ENCODE assay signal across 9 mouse cellular contexts in genomic region chr9:106470991-106471750, GRCm38 (mm10). TPM values are rescaled to one million over a fixed set of nuclear protein-coding genes. Genes with fewer than 3 reads are reported as not detected.
DNase-seq lines count a peak whose midpoint lies in the region; ATAC-seq and TF ChIP-seq lines count a peak whose summit lies in the region.
"Had no signal": no experiment of that assay in that cellular context is flagged by ENCODE, and none has a peak within 500 bp of the region (broad histone marks: within the 10 kb centered on the region; RNA-seq: fewer than 3 reads in every experiment).

No protein-coding gene starts in this region.

- no peak for ATAC-seq in forebrain, embryonic 15.5 days (replicated peaks)
- no peak for ATAC-seq in embryonic facial prominence, embryonic 15.5 days (ENCODE audit: insufficient number of reproducible peaks, low FRiP score, low TSS enrichment, low read depth)
- ATAC-seq in liver, embryonic 14.5 days (ENCODE audit: insufficient read depth): no peak
- ATAC-seq in inflammation-experienced regulatory T-cells, adult 6 months: no peak

- H3K9ac ChIP-seq in forebrain, embryonic 15.5 days (replicated peaks): no peak overlapping the region
- no peak overlapping the region for H3K9ac ChIP-seq in liver, adult 2 months (ENCODE audit: low read depth, low read length)
- H3K9ac ChIP-seq in embryonic facial prominence, embryonic 15.5 days: no peak overlapping the region
- H3K9ac ChIP-seq in liver, embryonic 14.5 days (replicated peaks): no peak overlapping the region
- H3K9ac ChIP-seq: limb, embryonic 12.5 days had no signal

- no peaks in the 10 kb centered on the region; the same call in 1 of the 2 replicates for H3K79me2 ChIP-seq in liver, adult 2 months (ENCODE audit: control insufficient read depth, insufficient read depth, low read length)

- H3K27me3 ChIP-seq in forebrain, embryonic 10.5 days (ENCODE audit: poor library complexity, severe bottlenecking): peaks cover 20% of the 10 kb centered on the region
- no peaks in the 10 kb centered on the region for H3K27me3 ChIP-seq in forebrain, embryonic 15.5 days
- no peaks in the 10 kb centered on the region for H3K27me3 ChIP-seq in liver, adult 2 months (ENCODE audit: control insufficient read depth, insufficient read depth, low read length)
- no peaks in the 10 kb centered on the region for H3K27me3 ChIP-seq in embryonic facial prominence, embryonic 15.5 days
- H3K27me3 ChIP-seq in liver, embryonic 14.5 days (ENCODE audit: control insufficient read depth, insufficient read depth, low read length): peaks cover under 1% of the 10 kb centered on the region

- no peaks in the 10 kb centered on the region for H3K9me3 ChIP-seq in forebrain, embryonic 10.5 days
- no peaks in the 10 kb centered on the region for H3K9me3 ChIP-seq in forebrain, embryonic 15.5 days
- H3K9me3 ChIP-seq in embryonic facial prominence, embryonic 15.5 days (replicated peaks): no peaks in the 10 kb centered on the region
- H3K9me3 ChIP-seq in liver, embryonic 14.5 days (ENCODE audit: control insufficient read depth, low read length): no peaks in the 10 kb centered on the region
- H3K9me3 ChIP-seq: limb, embryonic 12.5 days had no signal

- TF ChIP-seq CTCF in liver, adult 2 months (IDR thresholded peaks at IDR 0.05; ENCODE audit: low read depth, low read length): no peak
- TF ChIP-seq CTCF in liver, embryonic 14.5 days (IDR thresholded peaks at IDR 0.05; ENCODE audit: low read depth): no peak

- H3K4me3 ChIP-seq in forebrain, embryonic 10.5 days: peak overlapping the region; percentile 26; the same call in 1 of the 2 replicates
- H3K4me3 ChIP-seq in forebrain, embryonic 15.5 days: no peak overlapping the region
- H3K4me3 ChIP-seq in liver, adult 2 months (ENCODE audit: insufficient read depth, low read depth, low read length): no peak overlapping the region
- H3K4me3 ChIP-seq in embryonic facial prominence, embryonic 15.5 days (replicated peaks): no peak overlapping the region
- H3K4me3 ChIP-seq in liver, embryonic 14.5 days (ENCODE audit: insufficient read depth in 1 of 2, low read depth in 2 of 2, low read length in 2 of 2): no peak overlapping the region
- H3K4me3 ChIP-seq: limb, embryonic 12.5 days had no signal

- H3K4me2 ChIP-seq in forebrain, embryonic 15.5 days (replicated peaks): no peak overlapping the region
- peak overlapping the region; percentile 36 for H3K4me2 ChIP-seq in embryonic facial prominence, embryonic 15.5 days (replicated peaks)
- 0 out of 2 replicates have a peak overlapping the region, but pooled peaks have one; percentile 6 for H3K4me2 ChIP-seq in liver, embryonic 14.5 days (ENCODE audit: low read depth)
- H3K4me2 ChIP-seq: limb, embryonic 12.5 days had no signal

- H3K27ac ChIP-seq in forebrain, embryonic 10.5 days: peak overlapping the region; percentile 13
- no peak overlapping the region for H3K27ac ChIP-seq in forebrain, embryonic 15.5 days (replicated peaks)
- H3K27ac ChIP-seq in liver, adult 2 months (replicated peaks; ENCODE audit: insufficient read depth, low read depth, low read length): peak overlapping the region; percentile 27; the same call in 1 of the 2 replicates
- H3K27ac ChIP-seq in embryonic facial prominence, embryonic 15.5 days (replicated peaks): 0 out of 2 replicates have a peak overlapping the region, but pooled peaks have one; percentile 48
- no peak overlapping the region for H3K27ac ChIP-seq in liver, embryonic 14.5 days
- H3K27ac ChIP-seq: limb, embryonic 12.5 days had no signal

- no peak for TF ChIP-seq POLR2A in liver, adult 2 months (IDR thresholded peaks at IDR 0.05; ENCODE audit: extremely low read depth, insufficient read depth, low read length)

- H3K36me3 ChIP-seq in forebrain, embryonic 10.5 days (replicated peaks): peaks cover 7% of the 10 kb centered on the region
- no peaks in the 10 kb centered on the region for H3K36me3 ChIP-seq in forebrain, embryonic 15.5 days
- H3K36me3 ChIP-seq in liver, adult 2 months (ENCODE audit: control insufficient read depth, insufficient read depth, low read length): no peaks in the 10 kb centered on the region
- H3K36me3 ChIP-seq in embryonic facial prominence, embryonic 15.5 days: no peaks in the 10 kb centered on the region
- H3K36me3 ChIP-seq in liver, embryonic 14.5 days (replicated peaks; ENCODE audit: control insufficient read depth, insufficient read depth, low read depth): no peaks in the 10 kb centered on the region
- H3K36me3 ChIP-seq: limb, embryonic 12.5 days had no signal

- H3K4me1 ChIP-seq in forebrain, embryonic 10.5 days: peaks cover 54% of the 10 kb centered on the region
- H3K4me1 ChIP-seq in forebrain, embryonic 15.5 days: peaks cover 13% of the 10 kb centered on the region
- peaks cover 10% of the 10 kb centered on the region; the same call in 1 of the 2 replicates for H3K4me1 ChIP-seq in liver, adult 2 months (ENCODE audit: control insufficient read depth, insufficient read depth, low read length)
- H3K4me1 ChIP-seq in embryonic facial prominence, embryonic 15.5 days: peaks cover 49% of the 10 kb centered on the region
- peaks cover 0 to under 1% of the 10 kb centered on the region in 2 experiments; a peak in 1 of 4 replicates for H3K4me1 ChIP-seq in liver, embryonic 14.5 days (replicated peaks; ENCODE audit: control insufficient read depth in 2 of 2, insufficient read depth in 2 of 2, low read length in 1 of 2)

- 64% methylated on average over 14 of the region's 14 CpGs for WGBS in forebrain, embryonic 10.5 days
- 63% methylated on average over 14 of the region's 14 CpGs for WGBS in forebrain, embryonic 15.5 days
- WGBS in liver, adult 2 months: 85% methylated on average over 14 of the region's 14 CpGs
- 62% methylated on average over 14 of the region's 14 CpGs for WGBS in embryonic facial prominence, embryonic 15.5 days
- 63% methylated on average over 14 of the region's 14 CpGs for WGBS in liver, embryonic 14.5 days (ENCODE audit: insufficient replicate concordance)

- no peak for DNase-seq in forebrain, embryonic 10.5 days (ENCODE audit: extremely low spot score, low spot score)
- DNase-seq in liver, adult 2 months (ENCODE audit: extremely low read depth, low read depth, low spot score): no peak
- no peak for DNase-seq in liver
- DNase-seq in liver, embryonic 14.5 days (ENCODE audit: low read depth in 3 of 3, low spot score in 3 of 3): no peak
- DNase-seq in retina, postnatal 1 day: no peak

- no peak for TF ChIP-seq EP300 in liver, embryonic 14.5 days (IDR thresholded peaks at IDR 0.05; ENCODE audit: low read depth)

RNA-seq across cellular contexts. Expression of gene Rrp9, which starts 4.6 kb away (rescaled TPM):
- polyA plus RNA-seq in forebrain, embryonic 10.5 days (2016; fragmentation: Nextera tagmentation; extraction: Ambion mirVana): 85.2 and 91.4 TPM in 2 replicates
- 57.9 and 60.9 TPM in 2 replicates for polyA plus RNA-seq in forebrain, embryonic 15.5 days (2015; fragmentation: Nextera tagmentation; extraction: Ambion mirVana)
- total RNA-seq in liver, adult 2 months (2014; rRNA removed): 7.8 and 9.3 TPM in 2 replicates
- polyA plus RNA-seq in liver, adult 2 months (2012; rRNA removed): 12.4 and 16.0 TPM in 2 replicates
- polyA plus RNA-seq in embryonic facial prominence, embryonic 15.5 days (2015; fragmentation: Nextera tagmentation; extraction: Ambion mirVana): 44.2 and 44.9 TPM in 2 replicates
- polyA plus RNA-seq in liver, embryonic 14.5 days (2012; rRNA removed): 18.1 and 18.8 TPM in 2 replicates
- polyA plus RNA-seq in liver, embryonic 14.5 days (2014; fragmentation: Nextera tagmentation; extraction: Ambion mirVana): 22.1 and 25.1 TPM in 2 replicates
- 10 to 100 TPM; 21.5 to 34.6 (median 29.4) TPM for polyA plus RNA-seq in inflammation-experienced regulatory T-cells, adult 6 months (2017; shearing (Covaris generic))

RNA-seq across cellular contexts. Expression of gene Gpr62, which starts 5.4 kb away (rescaled TPM):
- polyA plus RNA-seq in forebrain, embryonic 10.5 days (2016; fragmentation: Nextera tagmentation; extraction: Ambion mirVana): 0.10 and 0.27 TPM in 2 replicates
- polyA plus RNA-seq in forebrain, embryonic 15.5 days (2015; fragmentation: Nextera tagmentation; extraction: Ambion mirVana): 0.64 and 0.75 TPM in 2 replicates
- not detected in 2 replicates for total RNA-seq in liver, adult 2 months (2014; rRNA removed)
- not detected in 2 replicates for polyA plus RNA-seq in liver, adult 2 months (2012; rRNA removed)
- polyA plus RNA-seq in embryonic facial prominence, embryonic 15.5 days (2015; fragmentation: Nextera tagmentation; extraction: Ambion mirVana): 0.57 and 0.64 TPM in 2 replicates
- polyA plus RNA-seq in liver, embryonic 14.5 days (2012; rRNA removed): not detected in 2 replicates
- not detected in 2 replicates for polyA plus RNA-seq in liver, embryonic 14.5 days (2014; fragmentation: Nextera tagmentation; extraction: Ambion mirVana)
- not detected for polyA plus RNA-seq in inflammation-experienced regulatory T-cells, adult 6 months (2017; shearing (Covaris generic))

RNA-seq across cellular contexts. Expression of gene Parp3, which starts 5.6 kb away (rescaled TPM):
- 2.1 and 2.6 TPM in 2 replicates for polyA plus RNA-seq in forebrain, embryonic 10.5 days (2016; fragmentation: Nextera tagmentation; extraction: Ambion mirVana)
- polyA plus RNA-seq in forebrain, embryonic 15.5 days (2015; fragmentation: Nextera tagmentation; extraction: Ambion mirVana): 0.41 and 0.47 TPM in 2 replicates
- 14.0 and 19.4 TPM in 2 replicates for total RNA-seq in liver, adult 2 months (2014; rRNA removed)
- polyA plus RNA-seq in liver, adult 2 months (2012; rRNA removed): 23.0 and 23.3 TPM in 2 replicates
- polyA plus RNA-seq in embryonic facial prominence, embryonic 15.5 days (2015; fragmentation: Nextera tagmentation; extraction: Ambion mirVana): 6.8 and 8.5 TPM in 2 replicates
- 1.3 TPM in 2 replicates for polyA plus RNA-seq in liver, embryonic 14.5 days (2012; rRNA removed)
- polyA plus RNA-seq in liver, embryonic 14.5 days (2014; fragmentation: Nextera tagmentation; extraction: Ambion mirVana): 0.77 and 0.91 TPM in 2 replicates
- polyA plus RNA-seq in inflammation-experienced regulatory T-cells, adult 6 months (2017; shearing (Covaris generic)): 10 to 100 TPM; 32.4 to 68.7 (median 54.1) TPM

RNA-seq across cellular contexts. Expression of gene Pcbp4, which starts 18.1 kb away (rescaled TPM):
- polyA plus RNA-seq in forebrain, embryonic 10.5 days (2016; fragmentation: Nextera tagmentation; extraction: Ambion mirVana): 337 and 351 TPM in 2 replicates
- 251 and 266 TPM in 2 replicates for polyA plus RNA-seq in forebrain, embryonic 15.5 days (2015; fragmentation: Nextera tagmentation; extraction: Ambion mirVana)
- total RNA-seq in liver, adult 2 months (2014; rRNA removed): 15.9 and 22.2 TPM in 2 replicates
- 43.3 and 52.5 TPM in 2 replicates for polyA plus RNA-seq in liver, adult 2 months (2012; rRNA removed)
- polyA plus RNA-seq in embryonic facial prominence, embryonic 15.5 days (2015; fragmentation: Nextera tagmentation; extraction: Ambion mirVana): 115 and 117 TPM in 2 replicates
- 11.3 and 18.3 TPM in 2 replicates for polyA plus RNA-seq in liver, embryonic 14.5 days (2012; rRNA removed)
- 5.6 and 5.7 TPM in 2 replicates for polyA plus RNA-seq in liver, embryonic 14.5 days (2014; fragmentation: Nextera tagmentation; extraction: Ambion mirVana)
- 1 to 10 TPM; 4.1 to 5.0 (median 4.4) TPM for polyA plus RNA-seq in inflammation-experienced regulatory T-cells, adult 6 months (2017; shearing (Covaris generic))

RNA-seq across cellular contexts. Expression of gene Abhd14a, which starts 23.7 kb away (rescaled TPM):
- 40.7 and 42.8 TPM in 2 replicates for polyA plus RNA-seq in forebrain, embryonic 10.5 days (2016; fragmentation: Nextera tagmentation; extraction: Ambion mirVana)
- polyA plus RNA-seq in forebrain, embryonic 15.5 days (2015; fragmentation: Nextera tagmentation; extraction: Ambion mirVana): 64.8 and 68.5 TPM in 2 replicates
- total RNA-seq in liver, adult 2 months (2014; rRNA removed): 8.2 and 10.4 TPM in 2 replicates
- 22.7 and 24.4 TPM in 2 replicates for polyA plus RNA-seq in liver, adult 2 months (2012; rRNA removed)
- 75.6 and 87.0 TPM in 2 replicates for polyA plus RNA-seq in embryonic facial prominence, embryonic 15.5 days (2015; fragmentation: Nextera tagmentation; extraction: Ambion mirVana)
- polyA plus RNA-seq in liver, embryonic 14.5 days (2012; rRNA removed): 14.4 and 16.4 TPM in 2 replicates
- 14.3 and 16.3 TPM in 2 replicates for polyA plus RNA-seq in liver, embryonic 14.5 days (2014; fragmentation: Nextera tagmentation; extraction: Ambion mirVana)
- polyA plus RNA-seq in inflammation-experienced regulatory T-cells, adult 6 months (2017; shearing (Covaris generic)): 10 to 100 TPM in 2 of 3 experiments, 1 to 10 TPM in 1; 8.1 to 14.9 (median 14.4) TPM

Comparison
In these comparisons a context has a peak if more than half of its experiments do, and no peak if none do; other contexts are left out.
1. H3K27ac ChIP-seq: peak in forebrain, embryonic 10.5 days (single experiment), liver, adult 2 months (single experiment) and embryonic facial prominence, embryonic 15.5 days (single experiment); none in forebrain, embryonic 15.5 days (single experiment) and liver, embryonic 14.5 days (single experiment).